In the genomic region with DNA sequence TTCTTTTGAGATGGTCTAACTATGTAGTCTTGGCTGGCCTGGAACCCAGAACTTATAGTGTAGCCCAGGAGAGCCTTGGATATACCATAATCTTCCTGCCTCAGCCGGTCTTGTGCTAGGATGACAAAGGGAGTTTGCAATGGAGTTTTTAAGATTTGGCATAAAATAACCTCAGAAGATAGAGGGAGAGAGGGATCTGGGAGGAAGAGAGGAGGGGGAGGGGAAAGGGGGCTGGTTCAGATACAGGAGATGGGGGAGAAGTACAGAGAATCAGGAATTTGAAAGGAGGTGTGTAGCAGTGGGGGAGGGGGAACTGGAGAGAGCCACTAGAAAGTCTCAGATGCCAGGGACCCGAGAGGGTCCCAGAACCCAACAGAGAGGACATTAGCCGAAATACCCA, we compare ENCODE assay signal across 19 mouse cellular contexts. TPM values are rescaled to one million over a fixed set of nuclear protein-coding genes. Genes with fewer than 3 reads are reported as not detected.
DNase-seq lines count a peak whose midpoint lies in the region; ATAC-seq lines count a peak whose summit lies in the region.
"Had no signal": no experiment of that assay in that cellular context is flagged by ENCODE, and none has a peak within 500 bp of the region (broad histone marks: within the 10 kb centered on the region; RNA-seq: fewer than 3 reads in every experiment).

No protein-coding gene starts in this region.

- H3K27ac ChIP-seq in heart, embryonic 11.5 days (ENCODE audit: low read depth, low read length), result no peak overlapping the region
- no peak overlapping the region for H3K27ac ChIP-seq in midbrain, embryonic 11.5 days (ENCODE audit: low read depth, low read length)
- H3K27ac ChIP-seq in midbrain, embryonic 14.5 days (replicated peaks; ENCODE audit: low read depth, low read length), result no peak overlapping the region

- ATAC-seq in heart, embryonic 11.5 days (replicated peaks; ENCODE audit: insufficient number of reproducible peaks, low FRiP score, low TSS enrichment), result no peak
- ATAC-seq in midbrain, embryonic 11.5 days (ENCODE audit: low FRiP score), result no peak
- ATAC-seq in midbrain, embryonic 14.5 days (ENCODE audit: low FRiP score, low TSS enrichment), result no peak
- ATAC-seq: activated CD4-positive, CD25-positive, alpha-beta regulatory T cell, adult 4 months; CD4-positive, CD25-positive, alpha-beta regulatory T cell, adult 4 months; Patski had no signal

- H3K4me1 ChIP-seq in heart, embryonic 11.5 days (ENCODE audit: control insufficient read depth, insufficient read depth, low read length), result no peaks in the 10 kb centered on the region
- no peaks in the 10 kb centered on the region for H3K4me1 ChIP-seq in midbrain, embryonic 11.5 days (ENCODE audit: control insufficient read depth, insufficient read depth, low read length)
- H3K4me1 ChIP-seq in midbrain, embryonic 14.5 days (ENCODE audit: control insufficient read depth, insufficient read depth, low read length), result no peaks in the 10 kb centered on the region

- H3K9me3 ChIP-seq in heart, embryonic 11.5 days (replicated peaks; ENCODE audit: control insufficient read depth, low read length), result no peaks in the 10 kb centered on the region
- H3K9me3 ChIP-seq in midbrain, embryonic 11.5 days (ENCODE audit: control insufficient read depth, low read length), result no peaks in the 10 kb centered on the region
- no peaks in the 10 kb centered on the region for H3K9me3 ChIP-seq in midbrain, embryonic 14.5 days (ENCODE audit: control insufficient read depth, low read length)
- H3K9me3 ChIP-seq: G1E had no signal

- H3K27me3 ChIP-seq in heart, embryonic 11.5 days (ENCODE audit: control insufficient read depth, insufficient read depth, low read length), result no peaks in the 10 kb centered on the region
- no peaks in the 10 kb centered on the region for H3K27me3 ChIP-seq in midbrain, embryonic 11.5 days (ENCODE audit: control insufficient read depth, insufficient read depth, low read length)
- H3K27me3 ChIP-seq in midbrain, embryonic 14.5 days (ENCODE audit: control insufficient read depth, insufficient read depth, low read length), result no peaks in the 10 kb centered on the region
- H3K27me3 ChIP-seq: CH12.LX, Patski had no signal

- H3K9ac ChIP-seq in heart, embryonic 11.5 days (ENCODE audit: low read depth, low read length), result no peak overlapping the region
- no peak overlapping the region for H3K9ac ChIP-seq in midbrain, embryonic 11.5 days (ENCODE audit: low read length)
- no peak overlapping the region for H3K9ac ChIP-seq in midbrain, embryonic 14.5 days (replicated peaks; ENCODE audit: low read length)

- H3K4me2 ChIP-seq in heart, embryonic 11.5 days, result no peak overlapping the region
- H3K4me2 ChIP-seq in midbrain, embryonic 11.5 days, result no peak overlapping the region
- H3K4me2 ChIP-seq in midbrain, embryonic 14.5 days (ENCODE audit: low read length), result no peak overlapping the region

- H3K4me3 ChIP-seq in heart, embryonic 11.5 days (ENCODE audit: low read depth, low read length), result no peak overlapping the region
- H3K4me3 ChIP-seq in midbrain, embryonic 11.5 days (ENCODE audit: low read depth, low read length), result no peak overlapping the region
- H3K4me3 ChIP-seq in midbrain, embryonic 14.5 days (replicated peaks; ENCODE audit: low read depth, low read length), result no peak overlapping the region

- WGBS in heart, embryonic 11.5 days (ENCODE audit: insufficient replicate concordance), result 68% methylated on average over 3 of the region's 3 CpGs
- 78% methylated on average over 3 of the region's 3 CpGs for whole genome bisulfite sequencing in midbrain, embryonic 11.5 days
- WGBS in midbrain, embryonic 14.5 days, result 85% methylated on average over 3 of the region's 3 CpGs

- DNase-seq in heart, adult 11 months, result peak; percentile 69
- peak; percentile 68 for DNase-seq in midbrain, embryonic 11.5 days (ENCODE audit: low spot score, missing footprints)
- no peak for DNase-seq in midbrain, embryonic 14.5 days
- DNase-seq: adrenal gland, adult 2 months; adrenal gland, adult 8-10 months; adrenal gland, postnatal 10 days; adrenal gland, postnatal 14 days; adrenal gland, postnatal 25 days; adrenal gland, postnatal 36 days; B cell, adult 2 months; cerebellum, adult 11 months; cerebellum, adult 11-12 months; cerebellum, adult 18-20 months had no signal

- H3K36me3 ChIP-seq in heart, embryonic 11.5 days (ENCODE audit: control insufficient read depth, insufficient read depth, low read length), result no peaks in the 10 kb centered on the region
- no peaks in the 10 kb centered on the region for H3K36me3 ChIP-seq in midbrain, embryonic 11.5 days (ENCODE audit: control insufficient read depth, insufficient read depth, low read length)
- H3K36me3 ChIP-seq in midbrain, embryonic 14.5 days (ENCODE audit: control insufficient read depth, insufficient read depth, low read length), result no peaks in the 10 kb centered on the region
- H3K36me3 ChIP-seq: G1E had no signal

RNA-seq across cellular contexts. Expression of gene Plekhh2, which starts 7.7 kb away (rescaled TPM):
- polyA plus RNA-seq in heart, embryonic 11.5 days (2014; fragmentation: Nextera tagmentation; extraction: Ambion mirVana), result 3.2 and 4.2 TPM in 2 replicates
- 2.8 and 3.1 TPM in 2 replicates for polyA plus RNA-seq in midbrain, embryonic 11.5 days (2014; fragmentation: Nextera tagmentation; extraction: Ambion mirVana)
- polyA plus RNA-seq in midbrain, embryonic 14.5 days (2014; fragmentation: Nextera tagmentation; extraction: Ambion mirVana), result 1.8 and 3.4 TPM in 2 replicates
- polyA plus RNA-seq: CD4-positive, CD25-positive, alpha-beta regulatory T cell, adult 4 months had no signal

RNA-seq across cellular contexts. Expression of gene Thada, which starts 53.3 kb away (rescaled TPM):
- polyA plus RNA-seq in heart, embryonic 11.5 days (2014; fragmentation: Nextera tagmentation; extraction: Ambion mirVana), result 7.9 and 8.9 TPM in 2 replicates
- polyA plus RNA-seq in midbrain, embryonic 11.5 days (2014; fragmentation: Nextera tagmentation; extraction: Ambion mirVana), result 7.6 and 8.7 TPM in 2 replicates
- 7.0 and 9.5 TPM in 2 replicates for polyA plus RNA-seq in midbrain, embryonic 14.5 days (2014; fragmentation: Nextera tagmentation; extraction: Ambion mirVana)
